Mouse (Mus musculus) thymus, adult 18-20 months (tissue): ENCODE results near the gene Arhgap6.
"Not testable (repeated sequence)": the region's sequence is repeated elsewhere in the genome, so short reads cannot be mapped to it uniquely, and the experiment has no call there.

Source experiments
- DNase-seq, 2 experiments: peaks; one replicate each; pipeline ENCODE4 v3.0.0; 2022; ENCODE audit warnings: mixed read lengths in 2 of 2

Arhgap6 gene

GRCm38 (mm10) chrX:169319066-169319760 lies 524.3 kb downstream of the Arhgap6 start:
- no peak for DNase-seq

GRCm38 (mm10) chrX:169319945-169320667 lies 525.2 kb downstream of the Arhgap6 start, which contains the start of gene Hccs:
Gene Hccs, minus strand, starts transcription at chrX:169320372.
- peak; percentile 82 to 88 for DNase-seq

GRCm38 (mm10) chrX:169320668-169321005 lies 525.7 kb downstream of the Arhgap6 start:
- DNase-seq, result not testable (repeated sequence)

- DNase-seq, result no peak
Observed at GRCm38 (mm10) chrX:169325929-169326595, 531.2 kb downstream of the Arhgap6 start.

GRCm38 (mm10) chrX:169332264-169332663 lies 537.4 kb downstream of the Arhgap6 start:
- DNase-seq, result no peak

GRCm38 (mm10) chrX:169337559-169337958 lies 542.7 kb downstream of the Arhgap6 start:
- DNase-seq, result no peak

GRCm38 (mm10) chrX:169338213-169338612 lies 543.3 kb downstream of the Arhgap6 start:
- no peak for DNase-seq
